Mouse (Mus musculus) CD4-positive helper T cell, adult 2 months (primary cell): ENCODE data around the gene Rab21.

Experiments used
- DNase-seq: peaks from one replicate; pipeline ENCODE4 v3.0.0-alpha.2; 2012; ENCODE audit warnings: low read depth, missing footprints, low spot score

Rab21 gene

DNA sequence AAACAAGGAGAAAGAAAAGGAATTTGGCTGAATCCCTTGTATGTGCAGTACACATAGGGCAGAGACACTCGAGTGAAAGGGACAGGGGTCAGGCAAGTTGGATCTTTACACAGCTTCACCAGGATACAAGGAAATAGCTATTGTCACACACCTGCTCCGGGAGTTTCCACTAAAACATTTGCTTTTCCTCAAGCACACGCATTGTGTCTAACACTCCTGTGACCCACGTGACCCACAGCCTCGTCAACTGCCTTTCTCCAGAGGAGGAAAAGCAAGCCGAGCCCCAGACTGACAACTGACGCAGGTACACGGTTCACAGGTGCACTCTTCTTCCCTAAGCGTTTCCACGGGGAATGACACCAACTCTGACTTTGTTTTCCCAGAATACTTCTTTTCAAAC is 31.2 kb downstream of the Rab21 start:
- DNase-seq, result no peak

DNA sequence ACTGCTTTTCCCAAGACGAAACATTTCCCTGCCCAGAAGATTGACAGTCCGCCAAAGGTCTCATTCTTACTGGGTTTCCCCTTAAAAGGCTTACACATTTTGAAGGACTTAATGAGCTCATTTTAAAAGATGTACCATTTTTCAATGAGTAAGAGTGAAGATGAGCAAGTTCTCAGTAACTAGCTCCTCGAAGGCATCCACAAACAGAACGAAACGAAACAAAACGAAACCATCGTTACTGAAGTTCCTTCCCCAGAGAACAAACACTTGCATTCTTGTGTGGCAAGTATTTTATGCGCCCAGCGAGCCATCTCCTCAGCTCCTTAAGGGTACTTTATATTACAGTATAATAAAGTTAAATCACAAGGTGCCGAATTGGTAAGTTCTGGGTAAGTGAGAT is 34.0 kb downstream of the Rab21 start:
- no peak for DNase-seq

DNA sequence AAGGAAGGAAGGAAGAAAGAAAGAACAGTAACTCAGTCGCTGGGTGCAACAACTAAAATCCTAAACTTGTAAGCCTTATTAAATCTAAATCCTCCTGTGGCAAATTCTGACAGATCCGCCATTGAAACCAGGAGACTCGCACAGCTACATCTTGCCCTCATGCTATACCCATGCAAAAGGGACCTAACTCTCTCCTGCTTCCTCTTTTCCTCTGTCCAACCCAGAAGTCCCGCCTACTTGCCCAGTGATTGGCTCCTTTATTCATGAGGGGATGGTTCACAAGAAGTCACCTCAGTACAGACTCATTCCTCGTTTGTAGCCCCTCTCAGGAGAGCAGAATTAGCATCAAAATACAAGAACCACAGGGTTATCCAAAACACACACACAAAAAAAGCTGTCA is 43.7 kb downstream of the Rab21 start:
- no peak for DNase-seq

DNA sequence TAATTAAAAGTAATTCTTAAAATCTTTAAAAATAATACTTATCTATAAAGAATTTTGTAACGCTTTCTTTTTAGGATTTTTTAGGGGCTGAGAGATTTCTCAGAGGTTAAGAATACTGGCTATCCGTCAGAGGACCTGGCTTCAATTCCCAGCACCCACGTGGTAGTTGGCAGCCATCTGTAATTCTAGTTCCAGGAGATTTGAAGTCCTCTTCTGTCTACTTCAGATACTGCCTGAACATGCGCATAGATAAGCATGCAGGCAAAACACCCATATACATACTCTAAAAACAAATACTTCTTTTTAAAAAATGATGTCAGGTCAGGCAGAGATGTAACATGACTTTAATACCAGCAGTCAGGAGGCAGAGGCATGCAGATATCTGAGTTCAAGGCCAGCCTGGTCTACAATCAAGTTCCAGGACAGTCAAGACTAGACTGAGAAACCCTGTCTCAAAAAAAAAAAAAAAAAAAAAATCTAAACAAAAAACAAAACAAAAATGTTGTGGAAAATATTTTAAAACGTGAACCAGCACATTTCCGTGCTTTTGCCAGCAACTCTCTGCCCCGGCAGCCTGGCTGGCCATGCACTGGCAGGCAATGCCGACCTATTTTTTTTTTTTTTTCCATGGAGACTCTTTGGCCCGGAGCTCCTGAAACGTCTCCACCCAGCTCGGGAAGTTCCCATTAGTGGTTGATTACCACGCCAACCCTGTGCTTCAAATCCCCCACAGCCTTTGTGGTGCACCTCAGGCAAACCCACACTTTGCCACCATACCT is 44.6 kb downstream of the Rab21 start:
- DNase-seq, result no peak

DNA sequence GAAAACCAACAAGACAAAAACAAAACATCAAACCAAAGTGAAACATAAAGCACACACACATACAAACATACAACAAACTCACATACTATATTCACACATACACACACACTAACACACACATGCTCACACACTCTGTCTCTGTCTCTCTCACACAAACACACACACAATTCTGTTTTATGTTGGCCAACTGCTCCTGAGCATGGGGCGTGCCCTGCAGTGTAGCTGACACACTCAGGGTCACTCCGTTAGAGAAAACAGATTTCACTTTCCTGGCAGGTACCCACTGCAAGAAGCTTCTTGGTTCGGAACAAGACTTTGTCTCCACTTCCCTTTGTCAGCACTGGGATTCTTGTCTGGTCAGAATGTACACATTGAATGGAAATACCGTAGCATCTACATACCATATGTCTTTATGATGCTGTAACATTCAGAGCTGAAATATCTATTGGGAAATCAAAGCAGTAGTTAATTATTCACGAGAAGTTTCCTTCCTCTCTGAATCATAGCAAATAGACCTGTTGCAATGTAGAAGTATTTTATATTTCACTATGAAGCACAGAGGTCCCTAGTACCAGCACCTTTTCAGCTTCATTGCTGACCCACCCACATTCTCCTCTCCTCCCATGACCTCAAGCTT is 52.4 kb downstream of the Rab21 start:
- DNase-seq, result no peak

DNA sequence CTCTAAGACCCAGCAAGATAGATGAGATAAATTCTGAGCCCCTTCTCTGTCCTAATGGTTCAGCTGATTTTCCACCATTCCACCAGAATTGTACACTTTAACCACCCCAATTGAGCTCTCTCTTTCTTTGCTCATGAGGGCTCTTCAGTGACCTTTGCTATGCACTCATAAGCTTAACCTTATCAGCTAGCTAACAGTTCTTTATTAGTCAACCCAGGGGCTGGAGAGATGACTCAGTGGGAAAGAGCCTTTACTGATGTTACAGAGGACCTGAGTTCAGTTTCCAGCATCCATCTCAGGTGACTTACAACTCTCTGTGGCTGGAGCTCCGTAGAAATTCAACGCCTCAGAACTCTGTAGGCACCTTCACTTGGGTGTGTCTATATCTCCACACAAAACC is 53.1 kb downstream of the Rab21 start:
- DNase-seq, result no peak

DNA sequence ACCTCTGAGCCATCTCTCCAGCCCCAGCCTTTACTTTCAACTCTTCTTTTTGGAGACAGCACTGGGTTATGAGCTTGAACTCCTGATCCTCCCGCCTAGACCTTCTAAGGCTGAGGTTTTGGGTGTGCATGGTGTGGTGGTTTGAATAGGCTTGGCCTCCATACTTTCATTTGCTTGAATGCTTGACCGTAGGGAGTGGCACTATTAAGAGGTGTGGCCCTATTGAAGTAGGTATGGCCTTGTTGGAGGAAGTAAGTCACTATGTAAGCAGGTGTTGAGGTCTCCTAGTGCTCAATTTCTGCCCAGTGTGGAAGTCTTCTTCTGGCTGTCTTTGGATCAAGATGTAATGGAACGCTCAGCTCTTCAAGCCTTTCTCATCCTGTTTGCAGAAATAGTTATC is 54.0 kb downstream of the Rab21 start:
- DNase-seq, result no peak

DNA sequence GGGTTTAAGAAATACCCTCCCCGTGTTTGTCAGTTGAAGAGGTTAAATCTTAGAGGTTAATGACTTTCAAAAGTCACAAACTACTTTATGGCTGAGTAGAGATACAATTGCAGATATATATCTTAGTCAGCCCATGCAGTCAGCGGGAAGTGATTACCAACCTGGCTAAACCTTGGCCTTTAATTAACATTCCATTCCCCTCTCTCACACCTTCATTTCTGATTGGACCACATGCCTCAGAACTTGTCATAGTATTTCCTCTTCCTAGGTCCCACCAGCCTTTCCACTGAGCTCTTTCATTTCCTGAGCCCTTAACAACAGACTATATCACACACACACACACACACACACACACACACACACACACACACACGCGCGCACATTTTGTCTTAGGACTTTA is 59.2 kb downstream of the Rab21 start:
- no peak for DNase-seq

DNA sequence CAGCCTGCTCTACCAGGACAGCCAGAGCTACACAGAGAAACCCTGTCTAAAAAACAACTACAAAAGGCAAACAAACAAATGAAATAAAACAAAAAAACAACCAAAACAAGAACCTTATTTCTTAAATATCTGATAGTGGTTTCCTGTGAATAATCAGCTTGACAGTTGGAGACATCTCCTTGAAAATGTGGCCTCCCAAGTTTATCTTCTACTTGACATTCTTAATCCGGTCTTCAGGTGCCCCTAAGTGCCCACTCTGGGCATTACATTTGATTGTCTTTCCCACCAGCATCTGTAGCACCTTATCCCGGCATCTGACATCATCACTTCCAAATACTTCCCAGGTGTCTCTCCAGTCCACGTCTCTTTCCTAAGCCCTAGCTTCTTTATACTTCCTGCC is 61.9 kb downstream of the Rab21 start:
- no peak for DNase-seq

DNA sequence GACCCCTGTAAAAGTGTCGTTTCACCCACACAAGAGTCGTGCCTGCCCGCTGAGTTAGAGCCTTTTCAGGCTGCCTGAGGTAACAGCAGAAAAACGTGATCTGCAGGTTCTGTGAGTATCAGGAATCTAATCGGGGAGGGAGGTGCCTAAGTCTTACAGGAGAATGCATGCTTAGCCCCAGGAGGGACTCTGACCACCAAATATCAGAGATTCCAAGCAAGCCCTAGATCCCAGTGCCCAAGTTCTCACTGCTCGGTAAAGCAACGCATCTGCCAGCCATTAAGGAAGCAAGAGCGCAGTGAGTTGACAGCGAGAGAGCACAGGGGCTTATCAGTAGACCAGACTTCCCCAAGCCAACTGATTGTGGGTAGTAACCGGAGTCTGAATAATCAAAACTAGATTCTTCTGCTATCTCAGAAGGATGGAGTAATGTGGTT is 63.1 kb downstream of the Rab21 start:
- DNase-seq, result peak; percentile 36

DNA sequence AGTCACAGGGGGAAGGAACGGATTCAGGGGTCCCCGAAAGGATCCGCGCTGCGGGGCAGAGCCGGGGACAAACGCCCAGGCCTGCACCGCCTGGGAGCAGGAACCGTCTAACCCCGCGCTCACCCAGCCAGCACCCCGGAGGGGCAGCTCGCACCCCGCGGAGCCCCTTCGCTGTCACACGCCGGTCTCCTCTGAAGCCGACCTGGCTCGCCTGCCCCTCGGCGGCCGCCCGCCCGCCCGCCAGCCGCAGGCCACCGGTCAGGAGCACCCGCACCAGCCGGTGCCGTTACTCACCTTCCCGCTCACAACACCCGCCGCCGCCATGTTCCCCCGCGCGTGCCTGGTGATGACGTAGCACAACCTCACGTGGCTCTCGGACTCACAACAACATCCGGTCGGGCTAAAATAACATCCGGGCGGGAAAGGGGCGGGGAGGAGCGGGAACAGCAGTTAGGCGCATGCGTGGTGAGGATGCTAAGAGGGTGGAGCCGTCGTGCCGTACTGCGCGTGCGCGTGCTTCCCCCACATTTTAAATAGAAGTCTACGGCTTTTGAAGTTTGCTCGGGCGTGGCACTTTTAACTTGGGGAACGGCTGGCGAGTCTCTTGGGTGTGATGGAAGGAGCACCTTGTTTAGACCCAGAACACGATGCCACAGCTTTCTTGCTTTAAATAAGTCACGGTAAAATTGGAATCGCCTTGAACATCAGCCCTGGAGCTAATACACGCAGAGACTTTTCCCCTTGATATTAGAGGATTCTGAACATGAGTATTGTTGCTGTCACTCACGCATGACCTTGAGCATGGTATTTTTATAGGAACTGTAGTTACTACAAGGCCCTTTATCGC is 64.1 kb downstream of the Rab21 start, which contains the start of gene Tbc1d15:
TSS of gene Tbc1d15 (minus strand) at position 380 of the 847 bp plus-strand sequence.
- peak; percentile 99 for DNase-seq

DNA sequence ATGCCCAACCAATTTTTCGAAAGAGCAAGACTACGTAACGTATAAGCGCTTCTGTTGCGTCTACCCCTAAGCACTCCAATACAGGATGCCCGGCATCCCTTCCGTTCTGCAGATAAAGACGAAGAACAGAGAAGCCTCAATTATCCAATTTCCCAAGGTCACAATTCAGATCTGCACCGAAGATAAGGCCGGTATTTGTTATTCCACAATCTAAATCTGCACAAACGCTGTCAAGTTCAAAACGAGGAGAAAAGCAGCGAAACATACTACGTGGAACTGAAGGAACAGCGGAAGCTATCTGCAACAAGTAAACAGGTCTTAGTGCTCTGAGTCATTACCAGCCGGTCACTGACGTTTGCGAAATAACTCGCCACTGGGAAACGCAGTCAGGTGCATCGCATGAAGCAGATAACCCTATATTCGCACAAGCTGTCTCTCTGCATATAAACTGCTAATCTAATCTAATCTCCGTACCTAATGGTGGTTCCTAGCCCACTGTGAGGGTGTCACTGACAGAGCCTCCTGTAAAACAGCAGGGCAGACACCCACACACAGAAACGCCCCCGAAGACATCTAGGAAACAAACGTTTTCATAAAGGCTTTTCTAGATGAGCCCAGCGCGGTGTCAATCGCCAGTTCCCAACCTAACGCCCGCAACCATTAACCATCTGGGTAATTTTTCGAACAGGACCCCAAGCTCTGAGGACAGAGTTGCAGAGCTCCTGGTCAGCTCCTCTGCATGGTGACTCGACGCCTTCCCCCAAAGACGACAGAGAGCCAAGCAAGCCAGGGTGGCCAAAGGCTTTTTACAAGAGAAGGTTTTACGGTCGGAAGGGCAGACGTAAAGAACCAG is 64.9 kb downstream of the Rab21 start:
- peak; percentile 72 for DNase-seq

DNA sequence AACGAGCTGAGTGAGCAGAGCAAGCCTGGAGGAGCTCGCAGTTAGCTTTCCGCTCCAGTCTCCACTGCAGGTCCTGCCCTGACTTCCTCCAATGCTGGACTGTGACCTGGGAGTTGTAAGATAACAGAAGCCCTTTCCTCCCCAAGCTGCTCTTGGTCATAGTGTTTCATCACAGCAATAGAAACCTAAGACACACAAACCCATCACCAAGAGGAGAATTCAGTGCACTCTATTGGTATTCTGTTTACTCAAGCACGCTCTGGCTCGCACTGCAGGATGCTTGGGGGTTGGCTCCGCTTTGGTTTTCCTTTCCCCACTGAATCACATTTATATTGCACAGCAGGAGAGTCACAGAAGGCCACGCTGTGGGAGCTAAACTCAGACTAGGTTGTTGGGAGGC is 67.4 kb downstream of the Rab21 start:
- no peak for DNase-seq

DNA sequence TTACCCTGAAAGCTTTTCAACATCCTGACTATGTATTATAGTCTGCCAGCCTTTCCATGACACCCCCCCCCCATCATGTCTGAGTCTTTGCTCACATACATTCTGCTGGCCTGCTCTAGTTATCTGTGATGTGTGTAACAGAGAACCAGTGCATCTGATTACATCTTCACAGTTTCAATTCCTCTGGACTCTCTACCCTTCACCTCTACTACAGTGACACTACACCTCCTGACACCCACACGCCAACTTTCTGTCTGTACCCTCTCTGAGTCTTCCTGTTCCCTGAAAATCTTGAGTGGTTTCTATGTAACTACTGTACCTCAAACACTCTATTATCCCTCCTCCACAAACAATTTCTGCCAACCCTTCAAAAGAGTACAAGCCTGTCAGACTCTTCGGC is 69.9 kb downstream of the Rab21 start:
- DNase-seq, result no peak

DNA sequence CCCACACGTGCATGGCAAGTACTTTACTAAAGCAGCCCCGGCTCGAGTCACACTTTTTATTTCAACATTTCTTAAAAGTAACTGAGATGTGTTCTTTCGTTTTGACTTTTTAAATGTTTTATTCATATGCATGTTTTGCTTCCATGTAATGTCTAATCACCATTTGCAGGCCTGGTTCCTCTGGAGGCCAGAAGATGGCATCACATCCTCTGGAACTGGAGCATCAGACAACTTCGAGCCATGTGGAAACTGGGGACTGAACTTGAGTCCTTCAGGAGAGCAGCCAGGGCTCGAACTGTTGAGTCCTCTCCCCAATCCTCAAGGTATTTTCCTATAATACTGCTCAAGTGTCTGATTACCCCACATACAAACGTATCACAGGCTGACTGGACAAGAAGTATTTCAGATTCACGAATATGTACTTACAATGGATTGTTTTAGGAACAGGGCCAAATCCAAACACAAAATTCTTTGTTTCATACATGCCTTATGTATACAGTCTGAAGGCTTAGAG is 74.3 kb downstream of the Rab21 start:
- no peak for DNase-seq

DNA sequence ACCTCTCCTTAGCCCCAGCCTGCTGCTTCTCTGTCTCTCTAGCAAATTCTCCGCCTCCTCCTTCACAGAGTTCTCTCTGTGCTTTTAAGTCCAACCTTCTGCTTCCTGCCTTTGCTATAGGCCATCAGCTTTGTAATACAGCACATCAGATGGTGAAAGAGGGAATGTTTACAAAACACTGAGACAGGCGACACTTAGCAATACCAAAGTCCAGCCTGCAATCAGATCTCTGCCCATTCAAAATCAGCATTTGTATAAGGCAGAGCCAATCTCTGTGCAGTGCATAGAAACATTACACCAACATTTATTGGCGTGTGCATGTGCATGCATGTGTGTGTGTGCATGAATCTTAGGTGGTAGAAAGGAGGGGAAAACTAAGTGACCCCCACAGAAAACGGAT is 77.5 kb downstream of the Rab21 start:
- no peak for DNase-seq
